Mouse (Mus musculus) small intestine, adult 2 months (tissue): ENCODE results near the gene Antxrl.

ENCODE experiments used
- CTCF ChIP-seq: fragments of 200-500 bp; IDR thresholded peaks from 2 replicates; pipeline ENCODE4 v1.5.1; 2012; ENCODE audit warnings: low read depth, mild to moderate bottlenecking, control low read depth, inconsistent platforms, low read length, moderate library complexity, mixed read lengths; ENCODE audit not compliant: insufficient replicate concordance, insufficient read length; ENCODE audit errors: extremely low read depth
- POLR2A ChIP-seq: fragments of 200-500 bp; IDR thresholded peaks from 2 replicates; pipeline ENCODE4 v1.6.1; 2012; ENCODE audit warnings: low read depth, mild to moderate bottlenecking, control low read depth, inconsistent platforms, low read length, moderate library complexity

- no peak for TF ChIP-seq CTCF
- TF ChIP-seq POLR2A = no peak
These were observed 40.3 kb downstream of the Antxrl start for GRCm38 (mm10) chr14:34092856-34093255.
